Mouse (Mus musculus) spleen, adult 2 months (tissue): ENCODE data around the gene St6galnac3.

ENCODE experiments used
- CTCF ChIP-seq: fragments of 200-500 bp; IDR thresholded peaks from 2 replicates; pipeline ENCODE4 v1.5.1; 2011; ENCODE audit warnings: mild to moderate bottlenecking, inconsistent platforms; ENCODE audit not compliant: insufficient read depth, insufficient read length, insufficient replicate concordance; ENCODE audit errors: extremely low read depth
- POLR2A ChIP-seq: fragments of 200-500 bp; IDR thresholded peaks from 2 replicates; pipeline ENCODE4 v1.6.1; 2011; ENCODE audit warnings: low read depth, low read length, inconsistent platforms

GRCm38 (mm10) chr3:153313583-153313982, 411.4 kb downstream of the St6galnac3 start:
- TF ChIP-seq CTCF (no peak), POLR2A (no peak)
